Mouse (Mus musculus): ENCODE measurements at regions not wholly inside any gene's neighbourhood (a gene's known extent, or its start where the extent isn't known, plus 50 kb on each side); places are given as distances from the start of the nearest gene placed in this dataset.

- TF ChIP-seq POLR2A (IDR thresholded peaks at IDR 0.05; ENCODE audit: borderline replicate concordance, extremely low read depth, low read depth, low read length), result no peak
- no peak for TF ChIP-seq CTCF (IDR thresholded peaks at IDR 0.05; ENCODE audit: insufficient read depth, low read length)
Measured at GRCm38 (mm10) chr10:91612052-91612451, 430.9 kb upstream of the Tmpo start.

Data from lung, adult 2 months (tissue).